Mouse (Mus musculus) frontal cortex, postnatal 14 days (tissue): ENCODE measurements around the gene Aen.

Experiments
- DNase-seq, 2 experiments: peaks; one replicate each; pipeline ENCODE4 v3.0.0; 2022; ENCODE audit warnings: low spot score in 2 of 2

Gene Aen

GRCm38 (mm10) chr7:78895653-78896333 is at the start of gene Aen:
TSS of gene Aen (plus strand) at chr7:78895854.
- peak; percentile 94 to 97 for DNase-seq

GRCm38 (mm10) chr7:78846066-78846716 is 49.5 kb upstream of the Aen start:
- DNase-seq, result no peak

- peak; percentile 76 to 87 for DNase-seq
Observed at GRCm38 (mm10) chr7:78846737-78847434, 48.8 kb upstream of the Aen start, which contains the start of gene Det1. TSS of gene Det1 (minus strand) at chr7:78847263.

GRCm38 (mm10) chr7:78854051-78854450 is 41.6 kb upstream of the Aen start:
- DNase-seq, result no peak

- DNase-seq, result no peak
Observed at GRCm38 (mm10) chr7:78855044-78855655, 40.5 kb upstream of the Aen start.

- no peak for DNase-seq
Observed at GRCm38 (mm10) chr7:78863796-78864445, 31.7 kb upstream of the Aen start.

GRCm38 (mm10) chr7:78864446-78864802 is 31.2 kb upstream of the Aen start:
- DNase-seq, result no peak

- DNase-seq, result no peak
Observed at GRCm38 (mm10) chr7:78865212-78865949, 30.3 kb upstream of the Aen start.

GRCm38 (mm10) chr7:78868731-78869130 is 26.9 kb upstream of the Aen start:
- no peak for DNase-seq

GRCm38 (mm10) chr7:78872366-78872765 is 23.3 kb upstream of the Aen start:
- DNase-seq, result no peak

- no peak for DNase-seq
Observed at GRCm38 (mm10) chr7:78872831-78873230, 22.8 kb upstream of the Aen start.

- no peak for DNase-seq
Observed at GRCm38 (mm10) chr7:78881607-78882468, 13.8 kb upstream of the Aen start.

- DNase-seq, result peak; percentile 61 to 62
Observed at GRCm38 (mm10) chr7:78882469-78882837, 13.2 kb upstream of the Aen start.

GRCm38 (mm10) chr7:78883016-78883725 is 12.5 kb upstream of the Aen start:
- no peak for DNase-seq

- no peak for DNase-seq
Observed at GRCm38 (mm10) chr7:78883726-78884060, 12.0 kb upstream of the Aen start.

- DNase-seq, result no peak
Observed at GRCm38 (mm10) chr7:78884139-78884538, 11.5 kb upstream of the Aen start.

- no peak for DNase-seq
Observed at GRCm38 (mm10) chr7:78885404-78885803, 10.2 kb upstream of the Aen start.

GRCm38 (mm10) chr7:78886496-78886895 is 9.2 kb upstream of the Aen start:
- DNase-seq, result no peak

- DNase-seq, result no peak
Observed at GRCm38 (mm10) chr7:78887431-78887842, 8.2 kb upstream of the Aen start.

- DNase-seq, result peak in 1 of 2 experiments; percentile 86
Observed at GRCm38 (mm10) chr7:78890641-78891040, 5.0 kb upstream of the Aen start.
